Mouse (Mus musculus) kidney, postnatal 25 days (tissue): ENCODE data around the gene Tcp11l2.

Source experiments
- DNase-seq, 2 experiments: peaks; one replicate each; pipeline ENCODE4 v3.0.0; 2021; ENCODE audit warnings: mixed read lengths in 2 of 2

The Tcp11l2 gene

DNA sequence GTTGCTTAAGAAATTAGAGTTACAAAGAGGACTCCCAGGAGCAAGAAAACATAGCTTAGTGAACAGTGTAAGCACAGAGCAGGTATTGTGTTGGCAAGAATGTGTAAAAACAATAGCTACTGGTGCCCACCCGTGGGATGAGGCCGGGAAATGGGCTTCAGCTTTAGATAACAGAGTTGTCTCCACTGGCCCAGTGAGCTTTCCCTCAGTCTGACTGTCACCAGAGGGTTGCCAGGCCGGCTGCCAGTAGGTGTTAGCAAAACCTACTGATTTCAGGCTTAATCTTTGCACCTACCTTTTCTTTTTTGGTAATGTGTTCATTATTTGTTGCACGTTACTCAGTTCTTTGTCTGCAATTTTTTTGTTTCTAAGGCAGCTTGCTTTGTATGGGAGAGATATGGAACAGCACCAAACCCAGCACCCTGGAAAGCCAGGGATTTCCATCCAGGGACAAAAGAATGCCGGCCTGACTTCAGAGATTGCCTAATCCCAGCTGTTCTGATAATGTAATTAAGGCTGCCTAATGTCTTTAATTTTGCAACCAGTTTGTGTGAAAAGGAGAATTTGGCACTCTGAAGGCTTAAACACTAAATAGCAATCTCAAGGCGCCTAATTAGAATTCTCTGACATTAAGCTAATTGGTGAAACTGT is 81.1 kb downstream of the Tcp11l2 start:
- DNase-seq, result no peak

GRCm38 (mm10) chr10:84658088-84658848 is 81.8 kb downstream of the Tcp11l2 start:
- DNase-seq, result no peak

- DNase-seq, result no peak
These were observed 82.9 kb downstream of the Tcp11l2 start for GRCm38 (mm10) chr10:84659281-84659680.

DNA sequence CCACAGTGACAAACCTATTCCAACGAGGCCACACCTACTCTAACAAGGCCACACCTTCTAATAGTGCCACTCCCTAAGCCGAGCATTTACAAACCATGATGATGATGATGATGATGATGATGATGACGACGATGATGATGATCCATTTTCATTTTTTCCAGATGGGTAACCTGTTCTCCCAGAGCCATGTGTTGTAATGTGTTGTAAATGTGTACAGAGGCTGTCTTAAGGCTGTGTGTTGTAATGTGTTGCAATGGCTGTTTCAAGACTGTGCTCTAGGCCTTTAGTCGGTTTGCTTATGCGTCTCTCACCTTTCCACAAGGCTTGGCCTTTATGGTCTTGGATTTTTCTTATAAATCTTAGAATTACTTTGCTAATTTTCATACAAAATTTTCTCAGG is 85.7 kb downstream of the Tcp11l2 start:
- no peak for DNase-seq
